Mouse (Mus musculus) midbrain, postnatal 0 days (tissue): ENCODE measurements around the gene Ltbp1. TPM values are rescaled to one million over a fixed set of nuclear protein-coding genes. Genes with fewer than 3 reads are reported as not detected.

Source experiments
- ATAC-seq: fragments of 200-750 bp; cut with Nextera tagmentation; 2 replicates; pipeline ENCODE4 v1.8.0; 2017; ENCODE audit warnings: moderate number of reproducible peaks, mild to moderate bottlenecking, moderate TSS enrichment, moderate library complexity; ENCODE audit not compliant: low FRiP score
- DNase-seq: peaks from one replicate; pipeline ENCODE4 v3.0.0-alpha.2; 2015; ENCODE audit warnings: low spot score
- H3K27ac ChIP-seq: fragments of 300-500 bp; sonication (generic); 2 replicates; pipeline ENCODE4 v1.5.1; 2014; ENCODE audit warnings: low read depth, mild to moderate bottlenecking, low read length, mixed read lengths
- H3K27me3 ChIP-seq: fragments of 300-500 bp; sonication (generic); 2 replicates; pipeline ENCODE4 v1.6.1; 2014; ENCODE audit warnings: low read length, control low read depth, mixed read lengths; ENCODE audit not compliant: insufficient read depth
- H3K36me3 ChIP-seq: fragments of 300-500 bp; sonication (generic); 2 replicates; pipeline ENCODE4 v1.6.1; 2014; ENCODE audit warnings: low read length, control low read depth, mixed read lengths; ENCODE audit not compliant: insufficient read depth
- H3K4me1 ChIP-seq: fragments of 300-500 bp; sonication (generic); 2 replicates; pipeline ENCODE4 v1.6.1; 2014; ENCODE audit warnings: mild to moderate bottlenecking, control low read depth, antibody characterized with exemption, low read length, mixed read lengths; ENCODE audit not compliant: insufficient read depth
- H3K4me2 ChIP-seq: fragments of 300-500 bp; sonication (generic); 2 replicates; pipeline ENCODE4 v1.6.1; 2014; ENCODE audit warnings: low read depth, mild to moderate bottlenecking, low read length, mixed read lengths; ENCODE audit not compliant: poor library complexity, severe bottlenecking
- H3K4me3 ChIP-seq: fragments of 300-500 bp; sonication (generic); 2 replicates; pipeline ENCODE4 v1.5.1; 2014; ENCODE audit warnings: low read depth, mild to moderate bottlenecking, low read length, moderate library complexity
- H3K9ac ChIP-seq: fragments of 300-500 bp; sonication (generic); replicated peaks from 2 replicates; pipeline ENCODE4 v1.6.1; 2014; ENCODE audit warnings: mild to moderate bottlenecking, low read length, moderate library complexity, mixed read lengths; ENCODE audit not compliant: poor library complexity, severe bottlenecking
- H3K9me3 ChIP-seq: fragments of 300-500 bp; sonication (generic); 2 replicates; pipeline ENCODE4 v1.6.1; 2016; ENCODE audit warnings: low read length, control low read depth
- CTCF ChIP-seq: IDR thresholded peaks from 2 replicates; pipeline ENCODE4 v1.5.1; 2016; ENCODE audit warnings: antibody characterized with exemption, mild to moderate bottlenecking
- WGBS: fragments of 180-500 bp; shearing (Covaris S2); extraction: QIAGEN DNeasy Blood & Tissue Kit; methylation state at CpG from one replicate; pipeline ENCODE4 v1.1.7; 2014; 5-methylcytosine and 5-hydroxymethylcytosine counted together
- polyA plus RNA-seq: library from polyadenylated mRNA; unstranded; fragments of >200 nt; fragmentation: Nextera tagmentation; extraction: Ambion mirVana; gene quantifications from 2 replicates; pipeline ENCODE4 v1.2.1, GENCODE M21; 2015
- total RNA-seq: library from RNA; depleted of rRNA; stranded (reverse); fragments of >200 nt; gene quantifications from 2 replicates; pipeline ENCODE4 v1.2.3, GENCODE M21; 2014

Gene Ltbp1
- total and polyA plus RNA-seq, 2 experiments from 2014 or later, result 0.89 to 3.0 TPM

- no peak overlapping the region for H3K27ac ChIP-seq
- no peak for ATAC-seq
These were observed 344.2 kb downstream of the Ltbp1 start for GRCm38 (mm10) chr17:75349602-75350001.

GRCm38 (mm10) chr17:75353323-75353722 lies 348.0 kb downstream of the Ltbp1 start:
- Histone ChIP-seq H3K27me3 (no peaks in the 10 kb centered on the region), H3K4me1 (no peaks in the 10 kb centered on the region), H3K4me3 (no peak overlapping the region), H3K36me3 (no peaks in the 10 kb centered on the region), H3K4me2 (no peak overlapping the region), H3K9ac (no peak overlapping the region), H3K27ac (no peak overlapping the region), H3K9me3 (no peaks in the 10 kb centered on the region)
- TF ChIP-seq CTCF, result no peak
- WGBS, result 94% methylated on average over 3 of the region's 3 CpGs
- ATAC-seq, result no peak
- no peak for DNase-seq

More at GRCm38 (mm10) chr17:75349602-75350001, 344.2 kb downstream of the Ltbp1 start:
- H3K27me3 ChIP-seq, result no peaks in the 10 kb centered on the region
- no peak for DNase-seq
- WGBS, result 95% methylated on average over 3 of the region's 3 CpGs
- H3K4me3 ChIP-seq, result no peak overlapping the region
- no peak overlapping the region for H3K9ac ChIP-seq
- H3K4me2 ChIP-seq, result no peak overlapping the region
- no peaks in the 10 kb centered on the region for H3K9me3 ChIP-seq
- TF ChIP-seq CTCF, result no peak
- H3K36me3 ChIP-seq, result no peaks in the 10 kb centered on the region
- H3K4me1 ChIP-seq, result no peaks in the 10 kb centered on the region

GRCm38 (mm10) chr17:75355431-75355830 lies 350.1 kb downstream of the Ltbp1 start:
- no peaks in the 10 kb centered on the region for H3K4me1 ChIP-seq
- no peaks in the 10 kb centered on the region for H3K9me3 ChIP-seq
- ATAC-seq, result no peak
- H3K4me3 ChIP-seq, result no peak overlapping the region
- no peaks in the 10 kb centered on the region for H3K27me3 ChIP-seq
- H3K9ac ChIP-seq, result no peak overlapping the region
- 84% methylated on average over 5 of the region's 5 CpGs for WGBS
- no peak for DNase-seq
- no peak overlapping the region for H3K27ac ChIP-seq
- H3K36me3 ChIP-seq, result no peaks in the 10 kb centered on the region
- TF ChIP-seq CTCF, result no peak
- H3K4me2 ChIP-seq, result no peak overlapping the region

GRCm38 (mm10) chr17:75360111-75360510 lies 354.7 kb downstream of the Ltbp1 start:
- Histone ChIP-seq H3K9me3 (no peaks in the 10 kb centered on the region), H3K27ac (no peak overlapping the region), H3K9ac (no peak overlapping the region), H3K4me1 (no peaks in the 10 kb centered on the region), H3K4me3 (no peak overlapping the region), H3K27me3 (no peaks in the 10 kb centered on the region), H3K4me2 (no peak overlapping the region), H3K36me3 (no peaks in the 10 kb centered on the region)
- DNase-seq (no peak), ATAC-seq (no peak)
- TF ChIP-seq CTCF, result no peak
- WGBS, result 94% methylated on average over 7 of the region's 7 CpGs

GRCm38 (mm10) chr17:75366332-75366731 lies 361.0 kb downstream of the Ltbp1 start:
- Histone ChIP-seq H3K9me3 (no peaks in the 10 kb centered on the region), H3K4me2 (no peak overlapping the region), H3K9ac (no peak overlapping the region), H3K27ac (no peak overlapping the region), H3K4me3 (no peak overlapping the region), H3K4me1 (no peaks in the 10 kb centered on the region), H3K36me3 (no peaks in the 10 kb centered on the region), H3K27me3 (no peaks in the 10 kb centered on the region)
- no peak for DNase-seq
- ATAC-seq, result no peak
- TF ChIP-seq CTCF, result no peak
- 93% methylated on average over 6 of the region's 6 CpGs for WGBS

GRCm38 (mm10) chr17:75367486-75368155 lies 362.3 kb downstream of the Ltbp1 start:
- DNase-seq (no peak), ATAC-seq (no peak)
- TF ChIP-seq CTCF, result no peak
- H3K4me1 ChIP-seq, result no peaks in the 10 kb centered on the region
- no peaks in the 10 kb centered on the region for H3K27me3 ChIP-seq
- WGBS, result 95% methylated on average over 18 of the region's 18 CpGs
- no peak overlapping the region for H3K4me2 ChIP-seq
- no peaks in the 10 kb centered on the region for H3K36me3 ChIP-seq
- H3K27ac ChIP-seq, result no peak overlapping the region
- H3K4me3 ChIP-seq, result no peak overlapping the region
- no peaks in the 10 kb centered on the region for H3K9me3 ChIP-seq
- no peak overlapping the region for H3K9ac ChIP-seq
